Mouse (Mus musculus): Measurements from ENCODE around the gene 4931414P19Rik. TPM values are rescaled to one million over a fixed set of nuclear protein-coding genes. Genes with fewer than 3 reads are reported as not detected.

The 4931414P19Rik gene
- total RNA-seq, 2 experiments from 2014 or later: 4.4 to 7.4 TPM

DNA sequence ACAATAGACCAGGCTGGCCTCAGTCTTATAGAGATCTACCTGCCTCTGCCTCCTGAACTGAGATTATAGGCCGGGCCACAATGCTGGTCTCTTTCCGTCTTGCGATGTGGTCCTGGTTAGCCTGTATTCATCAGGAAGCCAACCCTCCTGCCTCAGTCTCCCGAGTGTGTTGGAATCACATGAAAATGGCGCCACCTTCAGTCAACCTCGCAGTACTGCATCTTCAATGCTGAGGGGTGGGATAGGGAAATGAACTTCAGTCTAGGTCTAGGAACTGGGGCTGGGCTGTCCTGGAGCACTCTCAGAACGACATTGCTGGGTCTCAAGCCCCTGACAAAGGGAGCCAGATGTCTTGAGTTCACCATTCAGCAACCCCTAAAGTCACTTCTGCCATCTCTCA, 8.7 kb downstream of the 4931414P19Rik start:
- DNase-seq (ENCODE audit: low spot score in 2 of 2): no peak
- intact Hi-C loops (cut with DNase I): no loop called here

GRCm38 (mm10) chr14:54594631-54595414, 11.0 kb downstream of the 4931414P19Rik start:
- intact Hi-C loops (cut with DNase I): no loop called here
- DNase-seq (ENCODE audit: low spot score in 2 of 2): peak; percentile 45 to 59

- DNase-seq (ENCODE audit: low spot score in 2 of 2): no peak
- intact Hi-C loops (cut with DNase I): no loop called here
Observed at GRCm38 (mm10) chr14:54594055-54594454, 11.7 kb downstream of the 4931414P19Rik start.

DNA sequence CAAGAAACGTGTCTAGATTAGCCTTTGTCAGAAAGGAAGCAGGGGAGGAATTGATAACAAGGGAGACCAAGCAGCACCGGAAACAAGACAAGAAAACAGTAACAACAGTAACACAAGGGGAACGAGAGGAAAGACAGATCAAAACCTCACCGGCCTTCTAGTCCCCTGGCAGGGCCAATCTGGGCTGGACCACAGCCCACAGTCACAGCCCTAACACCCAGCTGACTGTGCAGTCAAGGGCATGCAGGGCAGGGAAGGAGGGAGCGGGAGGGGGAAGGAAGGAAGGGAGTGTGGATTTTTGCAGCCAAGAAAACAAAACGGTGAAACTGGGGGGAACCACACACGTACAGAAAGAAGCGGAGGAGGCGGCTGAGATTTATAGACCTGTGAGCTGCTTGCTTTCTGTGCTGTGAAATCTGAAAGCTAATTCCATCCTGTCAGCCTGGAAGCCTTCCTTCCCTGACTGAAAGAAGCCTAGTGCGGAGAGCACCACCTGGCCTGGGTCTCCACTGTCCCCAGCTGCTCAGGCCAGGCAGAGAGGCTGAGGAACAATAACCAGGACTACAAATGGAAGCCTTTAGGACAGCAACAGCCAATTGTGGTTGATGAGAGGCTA, 13.4 kb downstream of the 4931414P19Rik start:
- DNase-seq (ENCODE audit: low spot score in 2 of 2): peak; percentile 65 to 75
- intact Hi-C loops (cut with DNase I): no loop called here

DNA sequence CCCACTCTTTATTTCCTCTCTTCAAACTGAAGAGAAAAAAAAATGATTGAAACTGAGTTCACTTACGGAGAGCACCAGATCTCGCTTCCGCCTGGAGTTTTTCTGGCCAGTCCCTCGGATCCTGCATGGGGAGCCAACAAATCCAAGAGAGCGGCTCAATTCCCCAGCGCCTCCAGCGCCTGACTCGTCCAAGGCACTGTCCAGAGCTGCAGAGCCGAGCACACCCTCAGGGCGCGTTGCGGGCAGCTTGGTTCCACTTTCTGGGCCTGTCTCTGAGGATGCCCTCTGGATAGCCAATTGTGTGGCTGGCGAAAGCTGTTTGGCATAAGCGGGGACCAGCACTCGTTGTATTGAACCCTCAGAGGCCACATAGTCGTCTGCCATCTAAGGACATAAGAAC, 14.7 kb downstream of the 4931414P19Rik start:
- DNase-seq (ENCODE audit: low spot score in 2 of 2): no peak
- intact Hi-C loops (cut with DNase I): no loop called here

- DNase-seq (ENCODE audit: low spot score in 2 of 2): peak; percentile 48 to 70
- intact Hi-C loops (cut with DNase I): no loop called here
Observed at GRCm38 (mm10) chr14:54583681-54584338, 22.0 kb downstream of the 4931414P19Rik start.

DNA sequence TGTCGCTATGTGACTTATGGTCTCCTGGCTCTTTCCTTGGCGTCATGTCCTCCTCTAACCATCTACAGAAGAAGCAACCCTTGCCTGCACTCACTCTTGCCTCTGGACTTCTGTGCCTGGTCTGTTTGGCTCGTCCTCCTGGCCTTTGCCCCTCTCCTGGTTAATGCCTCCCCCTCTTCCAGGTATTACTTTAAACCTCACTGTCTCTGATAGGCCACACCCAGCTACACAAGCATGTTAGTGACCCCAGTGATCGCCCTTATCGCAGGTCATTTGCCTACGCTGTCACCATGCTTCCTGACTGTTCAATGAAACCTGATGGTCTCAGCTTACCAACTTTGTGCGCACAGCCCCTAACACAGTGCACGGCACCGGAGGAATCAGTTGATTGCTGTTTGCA, 23.3 kb downstream of the 4931414P19Rik start:
- intact Hi-C loops (cut with DNase I): no loop called here

DNA sequence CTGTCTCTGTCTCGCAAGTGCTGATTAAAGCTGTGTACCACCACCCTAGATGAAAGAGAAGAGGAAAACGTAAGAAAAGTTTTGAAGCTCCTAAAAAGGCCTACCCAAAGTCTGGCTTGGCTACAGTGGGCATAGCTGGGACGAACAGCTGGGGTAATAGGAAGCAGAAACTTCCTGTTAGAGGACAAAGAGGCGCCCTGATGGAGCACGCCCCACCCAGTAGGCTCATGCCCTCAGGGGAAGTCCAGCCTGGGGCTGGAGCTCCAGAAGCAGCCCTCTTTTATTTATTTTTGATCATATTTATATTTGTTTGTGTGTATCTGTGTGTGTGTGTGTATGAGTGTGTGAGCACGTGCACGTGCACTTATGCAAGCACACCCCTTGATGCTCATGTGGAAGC, 26.2 kb downstream of the 4931414P19Rik start:
- intact Hi-C loops (cut with DNase I): loop anchor here (10.0 kb wide), 1 partner anchor 355 kb away; no protein-coding TSS in a partner anchor
- no peak for DNase-seq (ENCODE audit: low spot score in 2 of 2)

More for the DNA sequence above, 23.3 kb downstream of the 4931414P19Rik start:
- DNase-seq (ENCODE audit: low spot score in 2 of 2): no peak

DNA sequence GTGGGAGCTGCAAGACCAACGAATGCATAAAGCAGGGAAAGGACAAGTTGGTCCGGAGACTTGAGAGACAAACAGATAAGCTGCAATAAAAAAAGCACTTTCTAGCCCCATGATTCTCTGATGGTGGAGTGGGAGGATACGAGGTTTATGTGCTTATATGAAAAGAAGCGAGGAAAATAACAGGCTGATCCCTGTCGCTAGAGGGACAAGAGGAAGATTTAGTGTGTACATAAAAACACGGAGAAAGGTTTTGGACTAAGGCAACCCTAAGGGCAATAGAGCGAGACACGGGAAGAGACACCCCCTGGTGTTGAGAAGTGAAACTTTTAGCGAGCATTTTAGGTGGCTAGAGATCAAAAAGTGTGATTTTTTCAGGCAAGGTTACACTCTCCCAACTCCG, 27.7 kb downstream of the 4931414P19Rik start:
- intact Hi-C loops (cut with DNase I): loop anchor here (10.0 kb wide), 1 partner anchor 353 kb away; no protein-coding TSS in a partner anchor
- DNase-seq (ENCODE audit: low spot score in 2 of 2): no peak

DNA sequence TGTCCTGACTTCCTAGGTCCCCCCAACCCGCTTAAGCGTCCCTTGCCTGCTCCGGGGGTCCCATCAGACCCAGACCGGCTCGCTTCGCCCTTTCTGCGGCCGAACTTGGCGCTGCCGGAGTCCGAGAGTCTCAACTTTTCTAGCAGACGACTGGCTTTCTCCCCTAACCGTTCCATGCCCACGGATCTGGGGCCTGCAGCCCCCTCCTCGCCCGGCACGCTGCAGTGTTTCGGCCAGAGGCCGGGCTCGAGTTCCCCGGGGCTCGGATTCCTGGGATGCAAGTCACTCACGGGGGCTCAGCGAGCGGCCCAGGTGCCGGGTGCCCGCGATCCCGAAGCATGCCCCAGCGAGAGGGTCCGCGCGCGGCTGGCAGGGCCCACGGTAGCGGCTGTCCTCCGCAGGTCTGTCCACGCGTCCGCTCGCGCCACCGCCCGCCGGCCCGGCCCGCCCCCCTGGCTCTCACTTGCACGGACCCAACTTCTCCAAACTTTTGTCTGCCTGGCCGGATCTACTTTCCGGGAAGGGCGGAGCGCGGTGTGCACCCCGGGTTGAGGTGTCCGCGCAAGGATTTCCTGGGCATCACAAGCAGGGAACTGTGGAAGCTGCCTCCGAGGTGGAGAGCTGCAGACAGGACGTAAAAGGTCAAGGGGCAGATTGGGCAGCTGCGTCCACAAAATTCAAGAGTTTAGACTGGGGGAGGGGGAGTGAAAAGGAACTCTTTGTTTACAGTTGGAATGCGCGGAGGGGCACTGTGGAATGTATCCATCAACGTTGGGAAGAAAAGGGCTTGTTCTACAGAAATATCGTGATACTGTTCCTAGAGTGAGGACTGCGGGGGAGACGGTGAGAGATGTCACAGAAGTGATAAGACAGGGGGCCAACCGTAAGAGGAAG, 28.5 kb downstream of the 4931414P19Rik start, which contains the start of gene Ajuba:
Gene Ajuba, minus strand, starts transcription at position 470 of the 894 bp plus-strand sequence.
- intact Hi-C loops (cut with DNase I): loop anchor here (10.0 kb wide), 1 partner anchor 353 kb away; no protein-coding TSS in a partner anchor
- peak; percentile 68 to 72 for DNase-seq (ENCODE audit: low spot score in 2 of 2)

- intact Hi-C loops (cut with DNase I): loop anchor here (10.0 kb wide), 1 partner anchor 352 kb away; no protein-coding TSS in a partner anchor
- no peak for DNase-seq (ENCODE audit: low spot score in 2 of 2)
Observed at GRCm38 (mm10) chr14:54576241-54577088, 29.3 kb downstream of the 4931414P19Rik start.

GRCm38 (mm10) chr14:54575631-54576030, 30.2 kb downstream of the 4931414P19Rik start:
- intact Hi-C loops (cut with DNase I): loop anchor here (10.0 kb wide), 1 partner anchor 351 kb away; no protein-coding TSS in a partner anchor
- DNase-seq (ENCODE audit: low spot score in 2 of 2): no peak

- intact Hi-C loops (cut with DNase I): loop anchor here (10.0 kb wide), 1 partner anchor 350 kb away; no protein-coding TSS in a partner anchor
- no peak for DNase-seq (ENCODE audit: low spot score in 2 of 2)
Observed at GRCm38 (mm10) chr14:54575031-54575430, 30.8 kb downstream of the 4931414P19Rik start.

DNA sequence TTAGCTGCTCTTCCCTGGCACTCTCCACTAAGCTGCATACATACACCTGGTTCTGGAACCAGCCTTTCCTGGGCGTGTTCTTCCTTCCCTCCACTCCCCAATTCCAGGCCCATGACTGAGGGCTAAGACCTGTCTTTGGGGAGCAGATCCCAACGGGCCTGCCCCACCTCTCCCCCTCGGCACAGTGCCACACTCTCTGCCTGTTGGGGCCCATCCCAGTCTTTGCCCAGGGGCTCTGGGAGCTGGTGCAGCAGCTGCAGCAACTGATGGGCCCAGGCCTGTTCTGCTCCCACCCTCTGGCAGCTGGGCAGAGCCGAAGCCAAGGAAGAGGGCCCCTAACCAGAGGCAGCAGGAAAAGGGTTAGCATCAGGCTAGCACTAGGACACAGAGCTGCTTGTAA, 31.5 kb downstream of the 4931414P19Rik start:
- intact Hi-C loops (cut with DNase I): loop anchor here (10.0 kb wide), 1 partner anchor 349 kb away; no protein-coding TSS in a partner anchor
- DNase-seq (ENCODE audit: low spot score in 2 of 2): no peak

DNA sequence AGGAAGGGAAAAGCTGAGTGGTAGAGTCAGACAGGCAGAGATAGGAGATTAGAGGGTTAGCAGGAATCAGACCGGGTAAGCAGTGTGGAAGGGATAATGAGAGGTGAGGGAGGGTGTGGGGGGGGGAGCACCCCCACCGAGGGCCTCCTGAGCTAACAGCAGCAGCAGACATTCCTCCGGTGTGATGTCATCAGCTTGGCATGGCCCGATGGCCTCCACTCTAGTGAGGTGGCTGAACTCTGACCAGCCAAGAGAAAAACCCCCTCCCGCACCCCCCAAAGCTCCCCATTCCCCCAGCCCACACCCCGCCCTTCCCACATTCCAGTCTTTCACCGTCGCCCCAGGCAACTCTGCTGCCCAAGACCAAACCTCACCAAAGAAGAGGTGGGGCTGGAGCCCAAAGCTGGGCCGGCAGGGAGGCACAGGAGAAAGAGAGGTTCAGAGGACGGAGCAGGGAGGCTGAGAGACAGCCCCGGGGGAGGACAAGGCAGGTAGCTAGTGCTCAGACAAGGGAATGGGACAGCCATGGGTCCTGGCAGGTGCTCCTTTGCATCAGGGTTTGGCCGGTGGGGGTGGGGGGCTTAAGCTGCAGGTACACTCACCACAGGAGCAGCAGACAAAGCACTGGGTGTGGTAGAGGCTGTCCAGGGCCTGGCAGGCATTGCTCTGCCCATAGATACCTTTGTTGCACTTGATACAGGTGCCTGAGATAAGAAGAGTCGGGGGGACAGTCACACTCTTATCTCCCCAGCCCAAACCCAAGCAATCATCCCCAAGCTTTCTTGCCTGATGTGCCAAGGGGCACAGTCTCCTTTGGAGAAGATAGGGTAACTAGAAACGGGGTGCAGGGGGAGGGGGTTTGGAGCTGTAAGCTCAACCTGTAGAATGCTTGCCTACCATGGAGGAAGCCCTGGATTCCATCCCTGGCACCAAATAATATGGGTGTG, 32.7 kb downstream of the 4931414P19Rik start:
- intact Hi-C loops (cut with DNase I): loop anchor here (10.0 kb wide), 1 partner anchor 348 kb away; no protein-coding TSS in a partner anchor
- DNase-seq (ENCODE audit: low spot score in 2 of 2): no peak

DNA sequence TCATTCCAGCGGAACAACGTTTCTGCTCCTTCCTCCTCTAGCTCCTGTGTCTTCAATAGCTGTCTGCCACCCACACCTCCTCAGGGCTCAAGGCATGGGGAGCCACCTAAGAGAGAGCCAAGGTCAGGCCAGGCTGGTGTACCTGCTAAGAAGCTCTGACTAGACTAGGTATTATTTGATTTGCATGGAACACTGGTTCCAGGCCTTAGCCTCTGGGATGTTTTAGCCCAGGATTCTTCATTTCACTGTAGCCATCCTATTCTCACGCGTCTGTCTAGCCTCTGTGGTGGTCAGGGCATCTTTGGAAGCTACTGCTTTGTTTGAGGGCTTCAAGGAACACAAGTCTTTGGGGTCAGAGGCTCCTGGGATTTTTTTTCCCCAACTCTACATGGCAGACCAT, 33.7 kb downstream of the 4931414P19Rik start:
- intact Hi-C loops (cut with DNase I): loop anchor here (10.0 kb wide), 1 partner anchor 347 kb away; no protein-coding TSS in a partner anchor
- DNase-seq (ENCODE audit: low spot score in 2 of 2): no peak
